Mouse (Mus musculus) frontal cortex, postnatal 36 days (tissue): ENCODE data around the gene Ccl22.
A peak's percentile ranks its signal among the peaks of the same experiment; 100 is the strongest.

Experiments
- DNase-seq, 2 experiments: peaks; one replicate each; pipeline ENCODE4 v3.0.0; 2022; ENCODE audit warnings: low spot score in 2 of 2

The Ccl22 gene

GRCm38 (mm10) chr8:94745476-94746184, at the start of gene Ccl22:
Gene Ccl22, plus strand, starts transcription at chr8:94745590.
- no peak for DNase-seq

- peak in 1 of 2 experiments; percentile 42 for DNase-seq
Observed at GRCm38 (mm10) chr8:94695994-94696384, 49.4 kb upstream of the Ccl22 start, which contains the start of gene Pllp. Gene Pllp, minus strand, starts transcription at chr8:94696278.

GRCm38 (mm10) chr8:94696566-94696965, 48.8 kb upstream of the Ccl22 start:
- DNase-seq = no peak

- no peak for DNase-seq
Observed at GRCm38 (mm10) chr8:94697956-94698355, 47.4 kb upstream of the Ccl22 start.

GRCm38 (mm10) chr8:94699366-94699765, 46.0 kb upstream of the Ccl22 start:
- peak; percentile 44 to 54 for DNase-seq

- DNase-seq = no peak
Observed at GRCm38 (mm10) chr8:94700421-94700935, 44.9 kb upstream of the Ccl22 start.

- no peak for DNase-seq
Observed at GRCm38 (mm10) chr8:94702156-94702555, 43.2 kb upstream of the Ccl22 start.

- peak; percentile 82 to 85 for DNase-seq
Observed at GRCm38 (mm10) chr8:94702844-94703813, 42.3 kb upstream of the Ccl22 start.

- DNase-seq = peak; percentile 100
Observed at GRCm38 (mm10) chr8:94703972-94704668, 41.3 kb upstream of the Ccl22 start.

- no peak for DNase-seq
Observed at GRCm38 (mm10) chr8:94704669-94704984, 40.8 kb upstream of the Ccl22 start.

GRCm38 (mm10) chr8:94705581-94706245, 39.7 kb upstream of the Ccl22 start:
- DNase-seq = no peak

GRCm38 (mm10) chr8:94706732-94707395, 38.5 kb upstream of the Ccl22 start:
- no peak for DNase-seq

- no peak for DNase-seq
Observed at GRCm38 (mm10) chr8:94710336-94710735, 35.1 kb upstream of the Ccl22 start.

- no peak for DNase-seq
Observed at GRCm38 (mm10) chr8:94711160-94711718, 34.2 kb upstream of the Ccl22 start.

GRCm38 (mm10) chr8:94714556-94714955, 30.8 kb upstream of the Ccl22 start:
- DNase-seq = no peak

- DNase-seq = no peak
Observed at GRCm38 (mm10) chr8:94715871-94716270, 29.5 kb upstream of the Ccl22 start.

- no peak for DNase-seq
Observed at GRCm38 (mm10) chr8:94716841-94717240, 28.5 kb upstream of the Ccl22 start.

GRCm38 (mm10) chr8:94725998-94726397, 19.4 kb upstream of the Ccl22 start:
- no peak for DNase-seq

GRCm38 (mm10) chr8:94729301-94729700, 16.1 kb upstream of the Ccl22 start:
- no peak for DNase-seq

- no peak for DNase-seq
Observed at GRCm38 (mm10) chr8:94733821-94734465, 11.4 kb upstream of the Ccl22 start.
